Mouse (Mus musculus) intestine, embryonic 16.5 days (tissue): Measurements from ENCODE around the gene Pomgnt2. TPM values are rescaled to one million over a fixed set of nuclear protein-coding genes. Genes with fewer than 3 reads are reported as not detected.

Source experiments
- ATAC-seq: fragments of 200-750 bp; cut with Nextera tagmentation; 2 replicates; pipeline ENCODE4 v1.8.0; 2017; ENCODE audit warnings: moderate TSS enrichment, moderate library complexity
- H3K27ac ChIP-seq: fragments of 300-500 bp; sonication (generic); 2 replicates; pipeline ENCODE4 v1.5.1; 2014; ENCODE audit warnings: mild to moderate bottlenecking, low read length
- H3K27me3 ChIP-seq: fragments of 300-500 bp; sonication (generic); replicated peaks from 2 replicates; pipeline ENCODE4 v1.6.1; 2014; ENCODE audit warnings: low read length, control low read depth, mixed read lengths; ENCODE audit not compliant: control insufficient read depth, insufficient read depth
- H3K36me3 ChIP-seq: fragments of 300-500 bp; sonication (generic); 2 replicates; pipeline ENCODE4 v1.6.1; 2014; ENCODE audit warnings: low read length, control low read depth; ENCODE audit not compliant: control insufficient read depth, insufficient read depth
- H3K4me1 ChIP-seq: fragments of 300-500 bp; sonication (generic); 2 replicates; pipeline ENCODE4 v1.6.1; 2014; ENCODE audit warnings: low read length, control low read depth, mixed read lengths; ENCODE audit not compliant: control insufficient read depth, insufficient read depth
- H3K4me2 ChIP-seq: fragments of 300-500 bp; sonication (generic); 2 replicates; pipeline ENCODE4 v1.6.1; 2014; ENCODE audit warnings: low read depth, low read length, control low read depth
- H3K4me3 ChIP-seq: fragments of 300-500 bp; sonication (generic); 2 replicates; pipeline ENCODE4 v1.5.1; 2014; ENCODE audit warnings: mild to moderate bottlenecking, low read length
- H3K9ac ChIP-seq: fragments of 300-500 bp; sonication (generic); 2 replicates; pipeline ENCODE4 v1.6.1; 2014; ENCODE audit warnings: low read depth, low read length
- H3K9me3 ChIP-seq: fragments of 300-500 bp; sonication (generic); 2 replicates; pipeline ENCODE4 v1.6.1; 2016; ENCODE audit warnings: low read length, control low read depth; ENCODE audit not compliant: control insufficient read depth
- WGBS: fragments of 180-500 bp; shearing (Covaris S2); extraction: QIAGEN DNeasy Blood & Tissue Kit; methylation state at CpG from one replicate; pipeline ENCODE4 v1.1.7; 2014; 5-methylcytosine and 5-hydroxymethylcytosine counted together
- polyA plus RNA-seq: library from polyadenylated mRNA; unstranded; fragments of >200 nt; fragmentation: Nextera tagmentation; extraction: Ambion mirVana; gene quantifications from 2 replicates; pipeline ENCODE4 v1.2.1, GENCODE M21; 2015

The Pomgnt2 gene
- polyA plus RNA-seq, 1 experiment from 2014 or later, result 15.9 TPM

DNA sequence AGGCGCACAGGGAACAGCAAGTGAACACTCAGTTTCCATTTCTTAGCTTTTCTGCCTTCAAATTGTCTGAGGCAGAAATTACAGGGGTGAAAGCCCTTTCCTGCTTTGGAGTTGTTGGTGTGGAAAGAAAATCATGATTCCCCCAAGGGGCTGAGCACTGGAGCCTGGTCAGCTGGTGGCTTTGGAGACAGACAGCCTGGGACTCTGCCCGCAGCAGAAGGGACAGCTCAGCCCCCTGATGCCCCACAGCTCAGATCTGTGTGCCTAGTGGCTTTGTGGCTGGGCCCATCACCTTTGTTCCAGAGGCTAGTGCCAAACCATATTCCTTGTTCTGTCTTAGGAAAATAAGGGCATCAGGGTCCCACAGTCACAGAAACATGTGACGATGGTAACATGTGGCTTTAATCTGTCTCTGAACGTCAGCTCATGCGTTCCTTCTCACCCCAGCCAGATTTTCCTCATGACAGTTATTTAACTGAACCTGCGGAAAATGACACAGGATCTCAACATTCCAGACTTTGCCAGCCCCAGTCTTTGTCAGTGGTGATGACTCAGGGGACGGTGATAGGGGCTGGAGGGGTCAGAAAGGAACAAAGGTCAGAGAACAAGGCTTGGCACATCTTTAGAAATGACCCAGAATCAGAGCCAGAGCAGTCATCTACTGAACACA lies 36.8 kb downstream of the Pomgnt2 start:
- Histone ChIP-seq H3K27ac (no peak overlapping the region), H3K4me1 (no peaks in the 10 kb centered on the region), H3K27me3 (no peaks in the 10 kb centered on the region), H3K4me3 (no peak overlapping the region), H3K9ac (no peak overlapping the region), H3K9me3 (no peaks in the 10 kb centered on the region), H3K4me2 (no peak overlapping the region), H3K36me3 (no peaks in the 10 kb centered on the region)
- ATAC-seq, result no peak
- 47% methylated on average over 7 of the region's 7 CpGs for WGBS

- no peaks in the 10 kb centered on the region for H3K9me3 ChIP-seq
- H3K27me3 ChIP-seq, result no peaks in the 10 kb centered on the region
- ATAC-seq, result no peak
- H3K4me2 ChIP-seq, result no peak overlapping the region
- H3K9ac ChIP-seq, result 0 out of 2 replicates have a peak overlapping the region, but pooled peaks have one; percentile 10
- no peaks in the 10 kb centered on the region for H3K36me3 ChIP-seq
- H3K4me1 ChIP-seq, result peaks cover 14% of the 10 kb centered on the region
- 90% methylated on average over 6 of the region's 6 CpGs for WGBS
- no peak overlapping the region for H3K27ac ChIP-seq
- H3K4me3 ChIP-seq, result no peak overlapping the region
These were observed 44.3 kb downstream of the Pomgnt2 start for GRCm38 (mm10) chr9:121952596-121952995.

DNA sequence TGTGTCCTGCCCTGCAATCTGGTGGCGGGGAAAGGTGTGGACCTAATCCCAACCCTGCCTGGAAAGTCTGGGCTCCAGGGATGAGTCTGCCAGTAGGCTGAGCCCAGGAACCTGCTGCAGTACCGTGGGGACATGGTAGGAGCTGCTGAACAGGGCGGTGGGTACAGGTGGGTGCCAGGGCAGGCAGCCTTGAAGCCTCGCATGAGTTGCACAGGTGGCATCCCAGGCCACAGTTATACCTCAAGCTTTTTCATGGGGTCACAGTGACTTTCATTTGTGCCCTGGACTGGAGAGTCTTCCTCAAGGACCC lies 45.8 kb downstream of the Pomgnt2 start:
- Histone ChIP-seq H3K9me3 (no peaks in the 10 kb centered on the region), H3K4me1 (peaks cover 14% of the 10 kb centered on the region), H3K4me2 (peak overlapping the region; percentile 54), H3K9ac (peak overlapping the region; percentile 64), H3K36me3 (no peaks in the 10 kb centered on the region), H3K27ac (peak overlapping the region; percentile 43), H3K4me3 (peak overlapping the region; percentile 43), H3K27me3 (no peaks in the 10 kb centered on the region)
- WGBS, result 29% methylated on average over 4 of the region's 4 CpGs
- ATAC-seq, result no peak

DNA sequence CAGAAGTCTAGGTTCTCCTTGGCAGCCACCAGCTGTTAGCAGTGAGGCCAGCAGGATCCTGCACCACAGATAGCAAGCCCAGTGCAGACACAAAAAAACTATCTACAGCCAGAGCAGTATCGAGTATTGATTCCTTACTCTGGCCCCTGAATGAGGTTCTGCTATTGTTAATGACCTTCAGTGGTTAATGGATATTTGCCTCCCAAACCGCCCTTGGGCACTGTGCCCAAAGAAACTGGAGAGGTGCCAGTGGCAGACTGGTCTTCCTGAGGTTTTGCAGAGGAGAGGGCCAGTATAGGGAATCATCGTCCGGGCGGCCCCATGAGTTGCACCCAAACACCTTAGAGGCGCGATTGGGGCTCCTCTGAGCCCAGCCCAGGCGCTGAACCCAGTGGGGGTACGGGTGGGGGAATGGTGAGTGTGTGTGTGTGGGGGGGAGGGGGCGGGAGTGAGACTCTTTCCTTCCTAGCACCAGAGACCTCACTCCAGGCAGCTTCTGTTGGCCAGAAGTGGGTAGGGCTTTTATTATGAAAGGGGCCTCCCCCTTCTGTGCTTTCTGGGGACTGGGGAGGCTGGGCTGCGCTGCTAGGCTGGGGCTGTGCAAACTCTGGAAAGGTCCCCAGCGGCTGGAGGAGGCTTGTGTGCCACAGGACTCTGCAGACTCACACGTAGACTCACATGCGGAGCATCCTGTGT lies 46.3 kb downstream of the Pomgnt2 start, which contains the start of gene Fam198a:
Fam198a (plus strand) TSS at position 571 of the 696 bp plus-strand sequence.
- Histone ChIP-seq H3K4me1 (peaks cover 14% of the 10 kb centered on the region), H3K36me3 (no peaks in the 10 kb centered on the region), H3K27ac (peak within 1 kb of the TSS; percentile 65), H3K4me3 (peak within 1 kb of the TSS; percentile 43), H3K9me3 (no peaks in the 10 kb centered on the region), H3K27me3 (no peaks in the 10 kb centered on the region), H3K9ac (peak within 1 kb of the TSS; percentile 64), H3K4me2 (peak within 1 kb of the TSS; percentile 54)
- WGBS, result 2% methylated on average over 14 of the region's 14 CpGs
- peak; percentile 91 for ATAC-seq

GRCm38 (mm10) chr9:121948431-121948830 lies 48.5 kb downstream of the Pomgnt2 start:
- Histone ChIP-seq H3K36me3 (no peaks in the 10 kb centered on the region), H3K27ac (no peak overlapping the region), H3K4me2 (no peak overlapping the region), H3K27me3 (no peaks in the 10 kb centered on the region), H3K9ac (no peak overlapping the region), H3K4me3 (no peak overlapping the region), H3K4me1 (peaks cover 14% of the 10 kb centered on the region), H3K9me3 (no peaks in the 10 kb centered on the region)
- no peak for ATAC-seq
- WGBS, result 58% methylated on average over 4 of the region's 4 CpGs

- Histone ChIP-seq H3K4me2 (no peak overlapping the region), H3K4me3 (no peak overlapping the region), H3K4me1 (peaks cover 14% of the 10 kb centered on the region), H3K9ac (no peak overlapping the region), H3K27ac (no peak overlapping the region), H3K27me3 (no peaks in the 10 kb centered on the region), H3K36me3 (no peaks in the 10 kb centered on the region), H3K9me3 (no peaks in the 10 kb centered on the region)
- 6% methylated on average over 4 of the region's 4 CpGs for WGBS
- ATAC-seq, result no peak
These were observed 49.1 kb downstream of the Pomgnt2 start for GRCm38 (mm10) chr9:121947784-121948183.

GRCm38 (mm10) chr9:121943628-121944027 lies 53.3 kb downstream of the Pomgnt2 start:
- Histone ChIP-seq H3K4me1 (no peaks in the 10 kb centered on the region), H3K4me3 (no peak overlapping the region), H3K27me3 (no peaks in the 10 kb centered on the region), H3K9me3 (no peaks in the 10 kb centered on the region), H3K9ac (no peak overlapping the region), H3K4me2 (no peak overlapping the region), H3K36me3 (no peaks in the 10 kb centered on the region), H3K27ac (no peak overlapping the region)
- 88% methylated on average over 3 of the region's 3 CpGs for WGBS
- ATAC-seq, result no peak

DNA sequence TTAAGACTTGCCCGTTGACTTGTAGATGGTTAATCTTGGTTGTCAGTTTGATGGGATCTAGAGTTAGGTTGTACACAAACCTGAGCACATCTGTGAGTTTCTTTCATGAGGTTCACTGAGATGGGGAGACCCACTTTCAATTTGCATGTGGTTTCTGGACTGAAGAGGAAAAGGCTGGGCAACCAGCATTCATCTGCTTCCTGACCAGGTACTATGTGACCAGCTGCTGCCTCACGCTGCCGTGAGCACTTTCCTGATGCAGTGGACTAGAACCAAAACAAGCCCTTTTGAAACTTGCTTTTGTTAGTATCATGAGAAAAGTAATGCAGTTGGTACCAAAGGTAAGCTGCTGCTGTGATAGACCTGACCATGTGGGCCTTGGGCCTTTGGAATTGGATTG lies 53.9 kb downstream of the Pomgnt2 start:
- Histone ChIP-seq H3K9me3 (no peaks in the 10 kb centered on the region), H3K9ac (no peak overlapping the region), H3K27me3 (no peaks in the 10 kb centered on the region), H3K36me3 (no peaks in the 10 kb centered on the region), H3K4me2 (no peak overlapping the region), H3K4me3 (no peak overlapping the region), H3K27ac (no peak overlapping the region), H3K4me1 (no peaks in the 10 kb centered on the region)
- WGBS, result 84% methylated on average over 3 of the region's 3 CpGs
- no peak for ATAC-seq

GRCm38 (mm10) chr9:121937944-121938355 lies 59.0 kb downstream of the Pomgnt2 start:
- H3K9me3 ChIP-seq, result no peaks in the 10 kb centered on the region
- H3K27me3 ChIP-seq, result peaks cover 4% of the 10 kb centered on the region; the same call in 1 of the 2 replicates
- 48% methylated on average over 21 of the region's 21 CpGs for WGBS
- peak overlapping the region; percentile 38 for H3K4me2 ChIP-seq
- H3K4me3 ChIP-seq, result peak overlapping the region; percentile 47
- H3K9ac ChIP-seq, result peak overlapping the region; percentile 52
- H3K4me1 ChIP-seq, result no peaks in the 10 kb centered on the region
- no peaks in the 10 kb centered on the region for H3K36me3 ChIP-seq
- peak; percentile 71 for ATAC-seq
- H3K27ac ChIP-seq, result no peak overlapping the region
